Mouse (Mus musculus) embryonic facial prominence, embryonic 15.5 days (tissue): ENCODE results near the gene Angptl7. TPM values are rescaled to one million over a fixed set of nuclear protein-coding genes. Genes with fewer than 3 reads are reported as not detected.

Experiments
- ATAC-seq: fragments of 200-750 bp; cut with Nextera tagmentation; 2 replicates; pipeline ENCODE4 v1.8.0; 2017; ENCODE audit warnings: low read depth, moderate TSS enrichment; ENCODE audit not compliant: insufficient number of reproducible peaks, low FRiP score, low TSS enrichment
- H3K27ac ChIP-seq: fragments of 300-500 bp; sonication (generic); replicated peaks from 2 replicates; pipeline ENCODE4 v1.5.1; 2015; ENCODE audit warnings: mild to moderate bottlenecking, inconsistent platforms
- H3K27me3 ChIP-seq: fragments of 300-500 bp; sonication (generic); 2 replicates; pipeline ENCODE4 v1.6.1; 2015; ENCODE audit warnings: inconsistent platforms
- H3K36me3 ChIP-seq: fragments of 300-500 bp; sonication (generic); 2 replicates; pipeline ENCODE4 v1.6.1; 2015; ENCODE audit warnings: mild to moderate bottlenecking, inconsistent platforms
- H3K4me1 ChIP-seq: fragments of 300-500 bp; sonication (generic); 2 replicates; pipeline ENCODE4 v1.6.1; 2015; ENCODE audit warnings: inconsistent platforms
- H3K4me2 ChIP-seq: fragments of 300-500 bp; sonication (generic); replicated peaks from 2 replicates; pipeline ENCODE4 v1.6.1; 2015; ENCODE audit warnings: mild to moderate bottlenecking, inconsistent platforms
- H3K4me3 ChIP-seq: fragments of 300-500 bp; sonication (generic); replicated peaks from 2 replicates; pipeline ENCODE4 v1.5.1; 2015; ENCODE audit warnings: mild to moderate bottlenecking, inconsistent platforms
- H3K9ac ChIP-seq: fragments of 300-500 bp; sonication (generic); 2 replicates; pipeline ENCODE4 v1.6.1; 2015; ENCODE audit warnings: inconsistent platforms
- H3K9me3 ChIP-seq: fragments of 300-500 bp; sonication (generic); replicated peaks from 2 replicates; pipeline ENCODE4 v1.6.1; 2016; ENCODE audit warnings: inconsistent platforms
- WGBS: fragments of 180-500 bp; shearing (Covaris S2); methylation state at CpG from one replicate; pipeline ENCODE4 v1.1.7; 2015; 5-methylcytosine and 5-hydroxymethylcytosine counted together
- polyA plus RNA-seq: library from polyadenylated mRNA; unstranded; fragments of >200 nt; fragmentation: Nextera tagmentation; extraction: Ambion mirVana; gene quantifications from 2 replicates; pipeline ENCODE4 v1.2.1, GENCODE M21; 2015

The Angptl7 gene
- polyA plus RNA-seq, 1 experiment from 2014 or later: 4.8 TPM

GRCm38 (mm10) chr4:148495160-148495559, 5.1 kb downstream of the Angptl7 start:
- ATAC-seq: no peak
- WGBS: 91% methylated on average over 6 of the region's 6 CpGs
- no peak overlapping the region for H3K4me3 ChIP-seq
- H3K27ac ChIP-seq: no peak overlapping the region
- H3K4me2 ChIP-seq: no peak overlapping the region
- H3K4me1 ChIP-seq: no peaks in the 10 kb centered on the region; the same call in 1 of the 2 replicates
- H3K9me3 ChIP-seq: no peaks in the 10 kb centered on the region
- no peak overlapping the region for H3K9ac ChIP-seq
- no peaks in the 10 kb centered on the region for H3K27me3 ChIP-seq
- peaks cover 71% of the 10 kb centered on the region for H3K36me3 ChIP-seq

GRCm38 (mm10) chr4:148491448-148491847, 8.8 kb downstream of the Angptl7 start:
- WGBS: 90% methylated on average over 7 of the region's 7 CpGs
- H3K4me2 ChIP-seq: no peak overlapping the region
- H3K4me1 ChIP-seq: no peaks in the 10 kb centered on the region; the same call in 1 of the 2 replicates
- no peak overlapping the region for H3K9ac ChIP-seq
- no peak for ATAC-seq
- H3K4me3 ChIP-seq: no peak overlapping the region
- no peaks in the 10 kb centered on the region for H3K27me3 ChIP-seq
- H3K9me3 ChIP-seq: no peaks in the 10 kb centered on the region
- peaks cover 81% of the 10 kb centered on the region for H3K36me3 ChIP-seq
- no peak overlapping the region for H3K27ac ChIP-seq

- H3K4me1 ChIP-seq: no peaks in the 10 kb centered on the region; the same call in 1 of the 2 replicates
- ATAC-seq: no peak
- H3K36me3 ChIP-seq: peaks cover 79% of the 10 kb centered on the region
- H3K9ac ChIP-seq: no peak overlapping the region
- H3K4me2 ChIP-seq: no peak overlapping the region
- H3K27me3 ChIP-seq: no peaks in the 10 kb centered on the region
- H3K4me3 ChIP-seq: no peak overlapping the region
- no peaks in the 10 kb centered on the region for H3K9me3 ChIP-seq
- 40% methylated on average over 6 of the region's 6 CpGs for WGBS
- H3K27ac ChIP-seq: no peak overlapping the region; the same call in 1 of the 2 replicates
These were observed 9.8 kb downstream of the Angptl7 start for GRCm38 (mm10) chr4:148490502-148490901.

GRCm38 (mm10) chr4:148487841-148488240, 12.4 kb downstream of the Angptl7 start:
- H3K36me3 ChIP-seq: peaks cover 94% of the 10 kb centered on the region
- no peaks in the 10 kb centered on the region for H3K9me3 ChIP-seq
- ATAC-seq: no peak
- no peak overlapping the region for H3K4me3 ChIP-seq
- H3K4me2 ChIP-seq: no peak overlapping the region
- H3K27me3 ChIP-seq: no peaks in the 10 kb centered on the region
- no peaks in the 10 kb centered on the region; the same call in 1 of the 2 replicates for H3K4me1 ChIP-seq
- H3K9ac ChIP-seq: no peak overlapping the region
- H3K27ac ChIP-seq: no peak overlapping the region
- 70% methylated on average over 2 of the region's 2 CpGs for WGBS

GRCm38 (mm10) chr4:148484511-148484910, 15.7 kb downstream of the Angptl7 start:
- Histone ChIP-seq H3K4me3 (no peak overlapping the region), H3K9me3 (no peaks in the 10 kb centered on the region), H3K27ac (no peak overlapping the region), H3K4me2 (no peak overlapping the region), H3K9ac (no peak overlapping the region), H3K27me3 (no peaks in the 10 kb centered on the region), H3K4me1 (no peaks in the 10 kb centered on the region), H3K36me3 (peaks cover 94% of the 10 kb centered on the region)
- ATAC-seq: no peak
- 94% methylated on average over 12 of the region's 12 CpGs for WGBS

- no peaks in the 10 kb centered on the region for H3K27me3 ChIP-seq
- H3K4me3 ChIP-seq: no peak overlapping the region
- peaks cover 92% of the 10 kb centered on the region for H3K36me3 ChIP-seq
- H3K9ac ChIP-seq: no peak overlapping the region
- WGBS: 77% methylated on average over 2 of the region's 2 CpGs
- no peaks in the 10 kb centered on the region for H3K9me3 ChIP-seq
- no peak overlapping the region for H3K27ac ChIP-seq
- H3K4me1 ChIP-seq: no peaks in the 10 kb centered on the region
- H3K4me2 ChIP-seq: no peak overlapping the region
- ATAC-seq: peak; percentile 43; the same call in 1 of the 2 replicates
These were observed 18.6 kb downstream of the Angptl7 start for GRCm38 (mm10) chr4:148481557-148482168.

GRCm38 (mm10) chr4:148480245-148480644, 20.0 kb downstream of the Angptl7 start:
- Histone ChIP-seq H3K27ac (no peak overlapping the region), H3K4me2 (no peak overlapping the region), H3K27me3 (no peaks in the 10 kb centered on the region), H3K4me3 (no peak overlapping the region), H3K9ac (no peak overlapping the region), H3K4me1 (no peaks in the 10 kb centered on the region), H3K9me3 (no peaks in the 10 kb centered on the region), H3K36me3 (peaks cover 93% of the 10 kb centered on the region)
- no peak for ATAC-seq
- WGBS: 94% methylated on average over 2 of the region's 2 CpGs

- no peak overlapping the region for H3K9ac ChIP-seq
- peaks cover 89% of the 10 kb centered on the region for H3K36me3 ChIP-seq
- H3K4me3 ChIP-seq: no peak overlapping the region
- H3K4me1 ChIP-seq: peaks cover 6% of the 10 kb centered on the region; the same call in 1 of the 2 replicates
- no peak overlapping the region for H3K4me2 ChIP-seq
- 91% methylated on average over 5 of the region's 5 CpGs for WGBS
- no peaks in the 10 kb centered on the region for H3K9me3 ChIP-seq
- no peak overlapping the region for H3K27ac ChIP-seq
- no peaks in the 10 kb centered on the region for H3K27me3 ChIP-seq
- no peak for ATAC-seq
These were observed 26.8 kb downstream of the Angptl7 start for GRCm38 (mm10) chr4:148473496-148473895.

GRCm38 (mm10) chr4:148472436-148473174, 27.7 kb downstream of the Angptl7 start:
- WGBS: 91% methylated on average over 8 of the region's 8 CpGs
- Histone ChIP-seq H3K9me3 (no peaks in the 10 kb centered on the region), H3K27ac (no peak overlapping the region), H3K4me1 (peaks cover 6% of the 10 kb centered on the region; the same call in 1 of the 2 replicates), H3K4me2 (no peak overlapping the region), H3K27me3 (no peaks in the 10 kb centered on the region), H3K4me3 (no peak overlapping the region), H3K9ac (no peak overlapping the region), H3K36me3 (peaks cover 92% of the 10 kb centered on the region)
- no peak for ATAC-seq

- peaks cover 92% of the 10 kb centered on the region for H3K36me3 ChIP-seq
- H3K9ac ChIP-seq: no peak overlapping the region
These were observed 28.9 kb downstream of the Angptl7 start for GRCm38 (mm10) chr4:148471363-148471806.

GRCm38 (mm10) chr4:148469487-148470252, 30.6 kb downstream of the Angptl7 start:
- Histone ChIP-seq H3K4me2 (no peak overlapping the region), H3K36me3 (peaks cover 92% of the 10 kb centered on the region), H3K27ac (0 out of 2 replicates have a peak overlapping the region, but pooled peaks have one; percentile 17), H3K27me3 (no peaks in the 10 kb centered on the region), H3K4me1 (peaks cover 6% of the 10 kb centered on the region; the same call in 1 of the 2 replicates), H3K9me3 (no peaks in the 10 kb centered on the region), H3K4me3 (no peak overlapping the region), H3K9ac (no peak overlapping the region)
- WGBS: 83% methylated on average over 11 of the region's 11 CpGs
- ATAC-seq: no peak

More at GRCm38 (mm10) chr4:148471363-148471806, 28.9 kb downstream of the Angptl7 start:
- no peaks in the 10 kb centered on the region for H3K9me3 ChIP-seq
- no peaks in the 10 kb centered on the region for H3K27me3 ChIP-seq
- 60% methylated on average over 10 of the region's 10 CpGs for WGBS
- no peak overlapping the region for H3K4me3 ChIP-seq
- H3K4me1 ChIP-seq: peaks cover 6% of the 10 kb centered on the region; the same call in 1 of the 2 replicates
- no peak overlapping the region for H3K4me2 ChIP-seq
- peak overlapping the region; percentile 55 for H3K27ac ChIP-seq
- ATAC-seq: 0 out of 2 replicates have a peak, but pooled peaks have one; percentile 70
